Mouse (Mus musculus): ENCODE measurements around the gene Prss32. TPM values are rescaled to one million over a fixed set of nuclear protein-coding genes. Genes with fewer than 3 reads are reported as not detected.

Gene Prss32
- 0.12 TPM in 1 of 2 replicates, not detected in the other for polyA plus RNA-seq (2015; fragmentation: Nextera tagmentation; extraction: Ambion mirVana)

DNA sequence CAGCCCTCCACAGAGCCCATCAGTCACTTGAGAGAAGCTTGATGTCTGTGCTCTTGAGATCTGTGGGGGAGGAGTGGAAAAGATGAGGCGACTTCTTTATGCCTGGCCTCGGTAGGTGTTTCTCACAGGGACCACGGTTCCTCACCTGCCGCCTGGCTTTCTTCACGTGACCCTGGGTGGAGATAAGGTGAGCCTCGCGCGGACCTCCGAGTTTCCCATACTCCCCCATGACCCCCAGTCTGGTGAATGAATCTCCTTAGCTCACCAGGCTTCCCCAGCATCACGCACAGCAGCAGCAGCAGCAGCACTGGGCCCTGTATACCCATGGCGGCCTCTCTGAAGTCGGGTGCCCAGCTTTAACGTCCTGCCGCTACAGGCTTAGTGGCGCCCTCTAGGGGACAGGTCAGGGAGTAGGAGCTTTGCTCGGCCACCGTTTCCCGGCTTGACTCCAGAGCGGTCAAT, at the start of gene Prss32, which contains the start of gene Prss41:
Prss32 (plus strand) TSS at position 44 of the 462 bp plus-strand sequence.
Prss41 (minus strand) TSS at position 361 of the 462 bp plus-strand sequence.
- peak within 1 kb of the TSS; percentile 39 for H3K4me2 ChIP-seq (replicated peaks)
- H3K9ac ChIP-seq, result no peak within 1 kb of the TSS
- H3K4me3 ChIP-seq (replicated peaks), result peak within 1 kb of the TSS; percentile 22

GRCm38 (mm10) chr17:23795323-23795722, 48.3 kb upstream of the Prss32 start:
- no peak for ATAC-seq (ENCODE audit: insufficient number of reproducible peaks, low FRiP score, low TSS enrichment, low read depth)
- H3K27me3 ChIP-seq, result no peaks in the 10 kb centered on the region
- H3K36me3 ChIP-seq, result no peaks in the 10 kb centered on the region
- no peak overlapping the region for H3K9ac ChIP-seq
- H3K4me1 ChIP-seq, result peaks cover 6% of the 10 kb centered on the region
- no peaks in the 10 kb centered on the region for H3K9me3 ChIP-seq (replicated peaks)
- H3K4me3 ChIP-seq (replicated peaks), result no peak overlapping the region
- no peak overlapping the region for H3K27ac ChIP-seq (replicated peaks)
- H3K4me2 ChIP-seq (replicated peaks), result no peak overlapping the region
- WGBS, result 95% methylated on average over 8 of the region's 8 CpGs

More for the DNA sequence above, at the start of gene Prss32, which contains the start of gene Prss41:
- Histone ChIP-seq H3K36me3 (no peaks in the 10 kb centered on the region), H3K4me1 (0 out of 2 replicates have a peak, but pooled peaks cover 5% of the 10 kb centered on the region), H3K9me3 (replicated peaks) (no peaks in the 10 kb centered on the region), H3K27me3 (no peaks in the 10 kb centered on the region), H3K27ac (replicated peaks) (no peak within 1 kb of the TSS)
- ATAC-seq (ENCODE audit: insufficient number of reproducible peaks, low FRiP score, low TSS enrichment, low read depth), result no peak
- 15% methylated on average over 19 of the region's 19 CpGs for WGBS

- H3K27ac ChIP-seq (replicated peaks), result no peak overlapping the region
- 26% methylated on average over 7 of the region's 7 CpGs for WGBS
- no peaks in the 10 kb centered on the region for H3K36me3 ChIP-seq
- no peak overlapping the region for H3K4me3 ChIP-seq (replicated peaks)
- 0 out of 2 replicates have a peak, but pooled peaks cover under 1% of the 10 kb centered on the region for H3K4me1 ChIP-seq
- H3K4me2 ChIP-seq (replicated peaks), result no peak overlapping the region
- no peaks in the 10 kb centered on the region for H3K27me3 ChIP-seq
- H3K9me3 ChIP-seq (replicated peaks), result no peaks in the 10 kb centered on the region
- ATAC-seq (ENCODE audit: insufficient number of reproducible peaks, low FRiP score, low TSS enrichment, low read depth), result no peak
- no peak overlapping the region for H3K9ac ChIP-seq
These were observed 46.3 kb upstream of the Prss32 start for GRCm38 (mm10) chr17:23797316-23797715.

GRCm38 (mm10) chr17:23801627-23802026, 42.0 kb upstream of the Prss32 start:
- Histone ChIP-seq H3K4me3 (replicated peaks) (no peak overlapping the region), H3K9ac (no peak overlapping the region), H3K27me3 (no peaks in the 10 kb centered on the region), H3K36me3 (no peaks in the 10 kb centered on the region), H3K9me3 (replicated peaks) (no peaks in the 10 kb centered on the region), H3K27ac (replicated peaks) (no peak overlapping the region), H3K4me1 (peaks cover 22% of the 10 kb centered on the region), H3K4me2 (replicated peaks) (no peak overlapping the region)
- no peak for ATAC-seq (ENCODE audit: insufficient number of reproducible peaks, low FRiP score, low TSS enrichment, low read depth)
- 88% methylated on average over 10 of the region's 10 CpGs for WGBS

- peak overlapping the region; percentile 97 for H3K4me3 ChIP-seq (replicated peaks)
- WGBS, result under 1% methylated on average over 60 of the region's 60 CpGs
- peak overlapping the region; percentile 97 for H3K9ac ChIP-seq
- H3K4me1 ChIP-seq, result peaks cover 31% of the 10 kb centered on the region
- H3K36me3 ChIP-seq, result peaks cover 7% of the 10 kb centered on the region
- ATAC-seq (ENCODE audit: insufficient number of reproducible peaks, low FRiP score, low TSS enrichment, low read depth), result peak; percentile 99
- peak overlapping the region; percentile 72 for H3K4me2 ChIP-seq (replicated peaks)
- peak overlapping the region; percentile 97 for H3K27ac ChIP-seq (replicated peaks)
- H3K27me3 ChIP-seq, result no peaks in the 10 kb centered on the region
- H3K9me3 ChIP-seq (replicated peaks), result no peaks in the 10 kb centered on the region
These were observed 40.8 kb upstream of the Prss32 start for GRCm38 (mm10) chr17:23802746-23803365.

DNA sequence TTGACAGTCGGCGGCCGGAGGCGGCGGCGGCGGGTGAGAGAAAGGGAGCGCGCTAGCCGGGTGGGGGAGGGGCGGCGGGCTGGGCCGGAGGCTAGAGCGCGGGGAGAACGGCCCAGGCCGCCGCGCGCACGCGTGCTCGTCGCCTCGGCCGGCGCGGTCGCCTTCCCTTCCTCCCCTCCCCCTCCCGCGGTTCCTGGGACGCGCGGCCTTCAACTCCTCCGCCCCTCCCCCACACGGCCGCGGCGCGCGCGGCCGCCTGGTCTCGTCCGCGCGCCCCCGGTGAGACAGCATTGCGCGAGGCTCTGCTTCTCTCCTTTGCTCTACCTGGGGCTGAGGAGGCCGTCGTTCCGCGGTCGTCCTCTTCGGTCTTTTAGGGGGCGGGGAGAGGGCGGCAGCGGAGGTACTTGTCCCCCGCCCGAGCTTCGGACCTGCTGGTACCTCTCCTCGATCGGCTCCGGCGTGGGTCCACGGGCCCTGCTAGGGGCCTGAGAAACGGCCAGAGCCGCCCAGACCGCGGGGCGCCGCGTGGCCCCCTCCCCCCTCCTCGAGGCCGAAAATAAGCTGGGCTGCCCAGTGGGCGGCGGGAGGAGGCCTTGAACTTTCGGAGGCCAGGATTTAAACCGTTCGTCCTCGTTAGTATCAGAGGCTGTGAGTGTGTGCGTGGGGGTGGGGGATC, 40.2 kb upstream of the Prss32 start:
- Histone ChIP-seq H3K27me3 (no peaks in the 10 kb centered on the region), H3K4me1 (peaks cover 31% of the 10 kb centered on the region), H3K27ac (replicated peaks) (peak overlapping the region; percentile 97), H3K9ac (peak overlapping the region; percentile 97), H3K4me2 (replicated peaks) (peak overlapping the region; percentile 72), H3K9me3 (replicated peaks) (no peaks in the 10 kb centered on the region), H3K36me3 (peaks cover 13% of the 10 kb centered on the region), H3K4me3 (replicated peaks) (peak overlapping the region; percentile 97)
- peak; percentile 40 for ATAC-seq (ENCODE audit: insufficient number of reproducible peaks, low FRiP score, low TSS enrichment, low read depth)
- WGBS, result under 1% methylated on average over 71 of the region's 83 CpGs

DNA sequence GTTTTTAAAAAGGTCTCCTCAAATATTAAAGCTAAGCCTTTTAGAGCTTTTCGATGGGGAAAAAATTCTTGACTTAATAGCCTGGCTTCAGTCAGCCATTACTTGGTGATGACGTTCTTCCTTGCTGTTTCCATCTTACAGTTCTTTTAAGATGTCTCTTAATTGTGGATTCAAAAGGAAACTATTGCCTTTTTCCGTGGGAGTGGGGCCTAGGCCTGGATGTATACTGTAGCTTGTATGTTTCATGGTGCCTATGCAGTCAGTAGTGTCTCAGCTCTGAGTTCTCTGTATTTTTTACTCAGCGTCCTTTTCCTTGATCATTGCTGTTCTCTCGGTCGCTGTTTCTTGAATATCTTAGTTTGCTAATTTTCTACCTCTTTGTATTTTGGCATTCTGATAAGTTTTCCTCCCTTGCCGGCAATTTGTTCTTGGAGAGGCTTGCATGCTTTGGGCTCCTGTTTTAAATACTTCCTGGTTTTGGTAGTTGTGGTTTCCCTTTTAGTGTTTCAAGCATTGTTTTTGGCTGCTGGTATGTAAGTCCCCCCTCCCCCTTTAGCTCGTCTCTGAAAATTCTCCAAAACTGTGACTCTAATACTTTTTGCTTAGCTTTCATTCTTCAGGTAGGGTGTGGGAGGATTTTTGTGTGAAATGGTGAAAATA, 39.1 kb upstream of the Prss32 start:
- Histone ChIP-seq H3K9ac (peak overlapping the region; percentile 97), H3K4me1 (peaks cover 31% of the 10 kb centered on the region), H3K27me3 (no peaks in the 10 kb centered on the region), H3K27ac (replicated peaks) (0 out of 2 replicates have a peak overlapping the region, but pooled peaks have one; percentile 97), H3K36me3 (peaks cover 24% of the 10 kb centered on the region), H3K4me2 (replicated peaks) (peak overlapping the region; percentile 72), H3K9me3 (replicated peaks) (no peaks in the 10 kb centered on the region), H3K4me3 (replicated peaks) (peak overlapping the region; percentile 97)
- WGBS, result 1% methylated on average over 8 of the region's 8 CpGs
- ATAC-seq (ENCODE audit: insufficient number of reproducible peaks, low FRiP score, low TSS enrichment, low read depth), result no peak

DNA sequence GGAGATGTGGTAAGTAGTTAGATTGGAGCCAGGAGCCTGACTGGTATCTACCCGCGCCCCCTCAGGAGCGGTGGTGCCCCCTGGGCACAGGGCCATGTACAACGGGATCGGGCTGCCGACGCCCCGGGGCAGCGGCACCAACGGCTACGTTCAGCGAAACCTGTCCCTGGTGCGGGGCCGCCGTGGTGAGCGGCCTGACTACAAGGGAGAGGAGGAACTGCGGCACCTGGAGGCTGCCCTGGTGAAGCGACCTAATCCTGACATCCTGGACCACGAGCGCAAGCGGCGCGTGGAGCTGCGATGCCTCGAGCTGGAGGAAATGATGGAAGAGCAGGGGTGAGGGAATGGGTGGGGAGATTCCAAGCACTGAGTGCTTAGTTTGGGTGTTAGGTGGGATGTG, 36.8 kb upstream of the Prss32 start:
- Histone ChIP-seq H3K4me2 (replicated peaks) (peak overlapping the region; percentile 40), H3K27me3 (no peaks in the 10 kb centered on the region), H3K9me3 (replicated peaks) (no peaks in the 10 kb centered on the region), H3K27ac (replicated peaks) (0 out of 2 replicates have a peak overlapping the region, but pooled peaks have one; percentile 28), H3K4me1 (peaks cover 31% of the 10 kb centered on the region), H3K4me3 (replicated peaks) (peak overlapping the region; percentile 21), H3K36me3 (peaks cover 45% of the 10 kb centered on the region), H3K9ac (no peak overlapping the region)
- no peak for ATAC-seq (ENCODE audit: insufficient number of reproducible peaks, low FRiP score, low TSS enrichment, low read depth)
- 61% methylated on average over 25 of the region's 25 CpGs for WGBS

DNA sequence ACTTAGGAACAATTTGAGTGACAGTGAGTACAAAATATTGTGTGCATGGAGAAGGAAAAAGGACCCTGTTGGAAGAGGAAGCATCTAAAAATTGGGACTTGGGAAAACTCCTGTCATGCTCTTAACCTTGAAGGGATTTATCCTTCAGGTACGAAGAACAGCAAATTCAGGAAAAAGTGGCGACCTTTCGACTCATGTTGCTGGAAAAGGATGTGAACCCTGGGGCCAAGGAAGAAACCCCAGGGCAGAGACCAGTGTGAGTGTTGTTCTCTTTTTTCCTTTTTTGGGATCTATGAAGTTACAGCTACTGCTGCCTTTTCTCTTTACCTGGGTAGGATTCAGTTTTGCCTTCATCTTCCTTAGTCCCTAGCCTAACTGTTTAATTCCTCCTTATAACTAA, 35.7 kb upstream of the Prss32 start:
- H3K36me3 ChIP-seq, result peaks cover 54% of the 10 kb centered on the region
- no peak for ATAC-seq (ENCODE audit: insufficient number of reproducible peaks, low FRiP score, low TSS enrichment, low read depth)
- 88% methylated on average over 3 of the region's 3 CpGs for WGBS
- H3K9me3 ChIP-seq (replicated peaks), result no peaks in the 10 kb centered on the region
- no peak overlapping the region for H3K4me3 ChIP-seq (replicated peaks)
- no peak overlapping the region for H3K4me2 ChIP-seq (replicated peaks)
- H3K4me1 ChIP-seq, result peaks cover 27% of the 10 kb centered on the region
- no peak overlapping the region for H3K9ac ChIP-seq
- H3K27ac ChIP-seq (replicated peaks), result no peak overlapping the region
- H3K27me3 ChIP-seq, result no peaks in the 10 kb centered on the region

GRCm38 (mm10) chr17:23815641-23816040, 28.0 kb upstream of the Prss32 start:
- no peak overlapping the region for H3K9ac ChIP-seq
- no peak overlapping the region for H3K27ac ChIP-seq (replicated peaks)
- H3K4me1 ChIP-seq, result no peaks in the 10 kb centered on the region
- no peaks in the 10 kb centered on the region for H3K27me3 ChIP-seq
- H3K9me3 ChIP-seq (replicated peaks), result peaks cover 34% of the 10 kb centered on the region
- H3K4me2 ChIP-seq (replicated peaks), result no peak overlapping the region
- 98% methylated on average over 16 of the region's 16 CpGs for WGBS
- H3K4me3 ChIP-seq (replicated peaks), result no peak overlapping the region
- no peak for ATAC-seq (ENCODE audit: insufficient number of reproducible peaks, low FRiP score, low TSS enrichment, low read depth)
- H3K36me3 ChIP-seq, result peaks cover 91% of the 10 kb centered on the region

GRCm38 (mm10) chr17:23818579-23818978, 25.1 kb upstream of the Prss32 start:
- Histone ChIP-seq H3K9me3 (replicated peaks) (peaks cover 34% of the 10 kb centered on the region), H3K4me1 (0 out of 2 replicates have a peak, but pooled peaks cover 3% of the 10 kb centered on the region), H3K4me3 (replicated peaks) (no peak overlapping the region), H3K4me2 (replicated peaks) (no peak overlapping the region), H3K9ac (no peak overlapping the region), H3K36me3 (peaks cover 96% of the 10 kb centered on the region), H3K27me3 (no peaks in the 10 kb centered on the region), H3K27ac (replicated peaks) (no peak overlapping the region)
- WGBS, result 99% methylated on average over 8 of the region's 8 CpGs
- no peak for ATAC-seq (ENCODE audit: insufficient number of reproducible peaks, low FRiP score, low TSS enrichment, low read depth)
